Mouse (Mus musculus) forebrain, embryonic 11.5 days (tissue): ENCODE measurements around the gene Ehf. TPM values are rescaled to one million over a fixed set of nuclear protein-coding genes. Genes with fewer than 3 reads are reported as not detected.

Source experiments
- ATAC-seq: fragments of 200-750 bp; cut with Nextera tagmentation; replicated peaks from 2 replicates; pipeline ENCODE4 v1.8.0; 2017; ENCODE audit warnings: moderate TSS enrichment; ENCODE audit not compliant: low FRiP score
- DNase-seq: peaks from one replicate; pipeline ENCODE4 v3.0.0-alpha.2; 2017; ENCODE audit warnings: low spot score
- H3K27ac ChIP-seq: fragments of 300-500 bp; sonication (generic); 2 replicates; pipeline ENCODE4 v1.5.1; 2014; ENCODE audit warnings: low read depth, low read length
- H3K27me3 ChIP-seq: fragments of 300-500 bp; sonication (generic); 2 replicates; pipeline ENCODE4 v1.6.1; 2014; ENCODE audit warnings: mild to moderate bottlenecking, low read length, mixed read lengths; ENCODE audit not compliant: control insufficient read depth, insufficient read depth
- H3K36me3 ChIP-seq: fragments of 300-500 bp; sonication (generic); 2 replicates; pipeline ENCODE4 v1.6.1; 2014; ENCODE audit warnings: mild to moderate bottlenecking, low read length, moderate library complexity, mixed read lengths; ENCODE audit not compliant: control insufficient read depth, insufficient read depth
- H3K4me1 ChIP-seq: fragments of 300-500 bp; sonication (generic); replicated peaks from 2 replicates; pipeline ENCODE4 v1.6.1; 2014; ENCODE audit warnings: low read length, mixed read lengths; ENCODE audit not compliant: control insufficient read depth, insufficient read depth
- H3K4me2 ChIP-seq: fragments of 300-500 bp; sonication (generic); 2 replicates; pipeline ENCODE4 v1.6.1; 2014; ENCODE audit warnings: low read depth, mild to moderate bottlenecking, low read length, moderate library complexity, mixed read lengths; ENCODE audit not compliant: severe bottlenecking
- H3K4me3 ChIP-seq: fragments of 300-500 bp; sonication (generic); 2 replicates; pipeline ENCODE4 v1.5.1; 2014; ENCODE audit warnings: low read depth, low read length
- H3K9ac ChIP-seq: fragments of 300-500 bp; sonication (generic); 2 replicates; pipeline ENCODE4 v1.6.1; 2014; ENCODE audit warnings: low read length
- H3K9me3 ChIP-seq: fragments of 300-500 bp; sonication (generic); 2 replicates; pipeline ENCODE4 v1.6.1; 2016; ENCODE audit warnings: low read length, mixed read lengths; ENCODE audit not compliant: control insufficient read depth
- WGBS: fragments of 180-500 bp; shearing (Covaris S2); extraction: QIAGEN DNeasy Blood & Tissue Kit; methylation state at CpG from one replicate; pipeline ENCODE4 v1.1.7; 2014; 5-methylcytosine and 5-hydroxymethylcytosine counted together
- polyA plus RNA-seq: library from polyadenylated mRNA; unstranded; fragments of >200 nt; fragmentation: Nextera tagmentation; extraction: Ambion mirVana; gene quantifications from 2 replicates; pipeline ENCODE4 v1.2.1, GENCODE M21; 2014

Ehf gene
- polyA plus RNA-seq, 1 experiment from 2014 or later = not detected

GRCm38 (mm10) chr2:103310663-103311062 is 7.6 kb upstream of the Ehf start:
- ATAC-seq (no peak), DNase-seq (no peak)
- H3K4me1 ChIP-seq = no peaks in the 10 kb centered on the region
- no peak overlapping the region for H3K27ac ChIP-seq
- H3K9me3 ChIP-seq = no peaks in the 10 kb centered on the region
- H3K36me3 ChIP-seq = no peaks in the 10 kb centered on the region
- H3K9ac ChIP-seq = no peak overlapping the region
- 31% methylated on average over 5 of the region's 5 CpGs for WGBS
- no peaks in the 10 kb centered on the region for H3K27me3 ChIP-seq
- H3K4me2 ChIP-seq = no peak overlapping the region
- H3K4me3 ChIP-seq = no peak overlapping the region

GRCm38 (mm10) chr2:103306686-103307085 is 3.6 kb upstream of the Ehf start:
- H3K4me3 ChIP-seq = no peak overlapping the region
- H3K4me2 ChIP-seq = no peak overlapping the region
- H3K4me1 ChIP-seq = no peaks in the 10 kb centered on the region
- H3K9ac ChIP-seq = no peak overlapping the region
- H3K27ac ChIP-seq = no peak overlapping the region
- DNase-seq (no peak), ATAC-seq (no peak)
- no peaks in the 10 kb centered on the region for H3K9me3 ChIP-seq
- 67% methylated on average over 6 of the region's 6 CpGs for WGBS
- no peaks in the 10 kb centered on the region for H3K36me3 ChIP-seq
- no peaks in the 10 kb centered on the region for H3K27me3 ChIP-seq

GRCm38 (mm10) chr2:103302669-103303068 is 409 bp downstream of the Ehf start:
- Histone ChIP-seq H3K36me3 (no peaks in the 10 kb centered on the region), H3K4me1 (no peaks in the 10 kb centered on the region), H3K4me3 (no peak overlapping the region), H3K9me3 (no peaks in the 10 kb centered on the region), H3K27me3 (no peaks in the 10 kb centered on the region), H3K27ac (no peak overlapping the region), H3K9ac (no peak overlapping the region), H3K4me2 (no peak overlapping the region)
- ATAC-seq (no peak), DNase-seq (no peak)
- WGBS = 67% methylated on average over 6 of the region's 6 CpGs

GRCm38 (mm10) chr2:103298711-103299463 is 4.2 kb downstream of the Ehf start:
- no peaks in the 10 kb centered on the region for H3K36me3 ChIP-seq
- WGBS = 81% methylated on average over 13 of the region's 13 CpGs
- H3K4me3 ChIP-seq = no peak overlapping the region
- H3K4me2 ChIP-seq = no peak overlapping the region
- no peak overlapping the region for H3K27ac ChIP-seq
- H3K27me3 ChIP-seq = no peaks in the 10 kb centered on the region
- H3K9me3 ChIP-seq = no peaks in the 10 kb centered on the region
- ATAC-seq (no peak), DNase-seq (no peak)
- no peak overlapping the region for H3K9ac ChIP-seq
- no peaks in the 10 kb centered on the region for H3K4me1 ChIP-seq

GRCm38 (mm10) chr2:103294526-103294925 is 8.6 kb downstream of the Ehf start:
- Histone ChIP-seq H3K27ac (no peak overlapping the region), H3K4me3 (no peak overlapping the region), H3K36me3 (no peaks in the 10 kb centered on the region), H3K9me3 (no peaks in the 10 kb centered on the region), H3K4me1 (no peaks in the 10 kb centered on the region), H3K9ac (no peak overlapping the region), H3K27me3 (no peaks in the 10 kb centered on the region; the same call in 1 of the 2 replicates), H3K4me2 (no peak overlapping the region)
- ATAC-seq (peak; percentile 27; the same call in 1 of the 2 replicates), DNase-seq (no peak)
- WGBS = 28% methylated on average over 3 of the region's 3 CpGs

- Histone ChIP-seq H3K4me2 (no peak overlapping the region), H3K27me3 (no peaks in the 10 kb centered on the region; the same call in 1 of the 2 replicates), H3K9ac (no peak overlapping the region), H3K27ac (no peak overlapping the region), H3K9me3 (no peaks in the 10 kb centered on the region), H3K4me1 (no peaks in the 10 kb centered on the region), H3K4me3 (no peak overlapping the region), H3K36me3 (no peaks in the 10 kb centered on the region)
- DNase-seq (no peak), ATAC-seq (no peak)
- WGBS = 67% methylated on average over 5 of the region's 5 CpGs
These were observed 9.3 kb downstream of the Ehf start for GRCm38 (mm10) chr2:103293751-103294150.

- H3K9ac ChIP-seq = no peak overlapping the region
- DNase-seq (no peak), ATAC-seq (no peak)
- no peaks in the 10 kb centered on the region; the same call in 1 of the 2 replicates for H3K27me3 ChIP-seq
- H3K4me2 ChIP-seq = no peak overlapping the region
- H3K4me3 ChIP-seq = no peak overlapping the region
- no peaks in the 10 kb centered on the region for H3K9me3 ChIP-seq
- no peaks in the 10 kb centered on the region for H3K36me3 ChIP-seq
- no peaks in the 10 kb centered on the region for H3K4me1 ChIP-seq
- 21% methylated on average over 3 of the region's 3 CpGs for WGBS
- H3K27ac ChIP-seq = no peak overlapping the region
These were observed 9.9 kb downstream of the Ehf start for GRCm38 (mm10) chr2:103293214-103293613.

GRCm38 (mm10) chr2:103290705-103291269 is 12.3 kb downstream of the Ehf start:
- no peaks in the 10 kb centered on the region; the same call in 1 of the 2 replicates for H3K27me3 ChIP-seq
- WGBS = 42% methylated on average over 2 of the region's 2 CpGs
- DNase-seq = no peak
- ATAC-seq = no peak
- H3K4me3 ChIP-seq = no peak overlapping the region
- H3K9ac ChIP-seq = no peak overlapping the region
- no peak overlapping the region for H3K27ac ChIP-seq
- H3K36me3 ChIP-seq = no peaks in the 10 kb centered on the region
- H3K4me2 ChIP-seq = no peak overlapping the region
- no peaks in the 10 kb centered on the region; the same call in 1 of the 2 replicates for H3K4me1 ChIP-seq
- H3K9me3 ChIP-seq = no peaks in the 10 kb centered on the region

GRCm38 (mm10) chr2:103290167-103290566 is 12.9 kb downstream of the Ehf start:
- no peaks in the 10 kb centered on the region; the same call in 1 of the 2 replicates for H3K27me3 ChIP-seq
- no peak for ATAC-seq
- DNase-seq = no peak

More at GRCm38 (mm10) chr2:103290167-103290566, 12.9 kb downstream of the Ehf start:
- H3K36me3 ChIP-seq = no peaks in the 10 kb centered on the region
- H3K9me3 ChIP-seq = no peaks in the 10 kb centered on the region
- H3K4me3 ChIP-seq = no peak overlapping the region
- no peaks in the 10 kb centered on the region; the same call in 1 of the 2 replicates for H3K4me1 ChIP-seq
- no peak overlapping the region for H3K27ac ChIP-seq
- 91% methylated on average over 3 of the region's 3 CpGs for WGBS
- no peak overlapping the region for H3K9ac ChIP-seq
- no peak overlapping the region for H3K4me2 ChIP-seq
